Mouse (Mus musculus): ENCODE results near the gene Chsy1. TPM values are rescaled to one million over a fixed set of nuclear protein-coding genes. Genes with fewer than 3 reads are reported as not detected.
A peak's percentile ranks its signal among the peaks of the same experiment; 100 is the strongest.

Chsy1 gene
- total RNA-seq, 2 experiments from 2014 or later: 15.0 to 18.5 TPM

- peak in 1 of 2 experiments; percentile 15 for DNase-seq
These were observed 67.6 kb downstream of the Chsy1 start for GRCm38 (mm10) chr7:66176929-66177328.

GRCm38 (mm10) chr7:66178101-66178500, 68.8 kb downstream of the Chsy1 start:
- peak; percentile 18 to 42 for DNase-seq

- peak in 1 of 2 experiments; percentile 48 for DNase-seq
These were observed 69.8 kb downstream of the Chsy1 start for GRCm38 (mm10) chr7:66179120-66179581.

- DNase-seq: no peak
These were observed 70.4 kb downstream of the Chsy1 start for GRCm38 (mm10) chr7:66179711-66180110.

GRCm38 (mm10) chr7:66180260-66180659, 70.9 kb downstream of the Chsy1 start:
- no peak for DNase-seq

GRCm38 (mm10) chr7:66180711-66181365, 71.5 kb downstream of the Chsy1 start:
- peak; percentile 49 to 56 for DNase-seq

- DNase-seq: no peak
These were observed 72.9 kb downstream of the Chsy1 start for GRCm38 (mm10) chr7:66182075-66182715.

- no peak for DNase-seq
These were observed 74.1 kb downstream of the Chsy1 start for GRCm38 (mm10) chr7:66183404-66183803.

GRCm38 (mm10) chr7:66184026-66184425, 74.7 kb downstream of the Chsy1 start:
- DNase-seq: no peak

GRCm38 (mm10) chr7:66185370-66185769, 76.1 kb downstream of the Chsy1 start:
- DNase-seq: no peak

GRCm38 (mm10) chr7:66187581-66188231, 78.4 kb downstream of the Chsy1 start:
- no peak for DNase-seq

- DNase-seq: peak in 1 of 2 experiments; percentile 19
These were observed 81.1 kb downstream of the Chsy1 start for GRCm38 (mm10) chr7:66190385-66190784.

- no peak for DNase-seq
These were observed 85.2 kb downstream of the Chsy1 start for GRCm38 (mm10) chr7:66194511-66194910.

- no peak for DNase-seq
These were observed 86.6 kb downstream of the Chsy1 start for GRCm38 (mm10) chr7:66195881-66196280.

- DNase-seq: no peak
These were observed 87.5 kb downstream of the Chsy1 start for GRCm38 (mm10) chr7:66196609-66197445.

GRCm38 (mm10) chr7:66198416-66198815, 89.1 kb downstream of the Chsy1 start:
- no peak for DNase-seq

- peak; percentile 66 to 77 for DNase-seq
These were observed 90.1 kb downstream of the Chsy1 start for GRCm38 (mm10) chr7:66199391-66199831.

- no peak for DNase-seq
These were observed 91.1 kb downstream of the Chsy1 start for GRCm38 (mm10) chr7:66200383-66200782.

GRCm38 (mm10) chr7:66200791-66201450, 91.6 kb downstream of the Chsy1 start:
- no peak for DNase-seq

- DNase-seq: no peak
These were observed 92.3 kb downstream of the Chsy1 start for GRCm38 (mm10) chr7:66201657-66202056.

- DNase-seq: no peak
These were observed 100.6 kb downstream of the Chsy1 start for GRCm38 (mm10) chr7:66209920-66210319.

GRCm38 (mm10) chr7:66212887-66213286, 103.6 kb downstream of the Chsy1 start:
- DNase-seq: no peak

All from adrenal gland, postnatal 36 days (tissue).